In genomic region chr11:50161578-50162304, GRCm38 (mm10) we compare ENCODE assay signal across 9 mouse cellular contexts. TPM values are rescaled to one million over a fixed set of nuclear protein-coding genes. Genes with fewer than 3 reads are reported as not detected.
DNase-seq lines count a peak whose midpoint lies in the region; ATAC-seq and TF ChIP-seq lines count a peak whose summit lies in the region.
"Had no signal": no experiment of that assay in that cellular context is flagged by ENCODE, and none has a peak within 500 bp of the region (broad histone marks: within the 10 kb centered on the region; RNA-seq: fewer than 3 reads in every experiment).

No protein-coding gene starts in this region.

- TF ChIP-seq POLR2A in bone marrow macrophage, adult 2 months (IDR thresholded peaks at IDR 0.05; ENCODE audit: borderline replicate concordance, low read depth, low read length) = no peak
- no peak for TF ChIP-seq POLR2A in limb, embryonic 14.5 days (IDR thresholded peaks at IDR 0.05; ENCODE audit: borderline replicate concordance, extremely low read depth, insufficient read depth, insufficient read length)

- peak; percentile 85 for ATAC-seq in erythroblast, adult 5-6 weeks (replicated peaks; ENCODE audit: low FRiP score, poor library complexity, severe bottlenecking)
- peak; percentile 48; the same call in 1 of the 2 replicates for ATAC-seq in hindbrain, embryonic 12.5 days (ENCODE audit: low FRiP score)
- no peak for ATAC-seq in limb, embryonic 14.5 days (ENCODE audit: low FRiP score, low read depth)
- no peak for ATAC-seq in midbrain, embryonic 14.5 days (ENCODE audit: low FRiP score, low TSS enrichment)

- no peaks in the 10 kb centered on the region for H3K9me3 ChIP-seq in hindbrain, embryonic 12.5 days (replicated peaks)
- H3K9me3 ChIP-seq in limb, embryonic 14.5 days (ENCODE audit: control insufficient read depth, low read length) = no peaks in the 10 kb centered on the region
- no peaks in the 10 kb centered on the region for H3K9me3 ChIP-seq in midbrain, embryonic 14.5 days (ENCODE audit: control insufficient read depth, low read length)
- H3K9me3 ChIP-seq: embryonic facial prominence, embryonic 13.5 days had no signal

- peak; percentile 74 for TF ChIP-seq CTCF in bone marrow macrophage, adult 2 months (IDR thresholded peaks at IDR 0.05; ENCODE audit: low read depth, low read length)

- WGBS in hindbrain, embryonic 12.5 days = 62% methylated on average over 10 of the region's 10 CpGs
- WGBS in limb, embryonic 14.5 days = 72% methylated on average over 10 of the region's 10 CpGs
- 72% methylated on average over 10 of the region's 10 CpGs for WGBS in midbrain, embryonic 14.5 days

- intact Hi-C loops in left cerebral cortex, postnatal 14 days (cut with DNase I) = no loop called here
- intact Hi-C loops in left cerebral cortex, postnatal 36 days (cut with DNase I) = no loop called here

- peak; percentile 53 to 55 for DNase-seq in left cerebral cortex, postnatal 14 days (ENCODE audit: low spot score in 2 of 2)
- no peak for DNase-seq in left cerebral cortex, postnatal 36 days (ENCODE audit: low spot score in 2 of 2)
- DNase-seq in limb, embryonic 14.5 days (ENCODE audit: low spot score) = peak; percentile 49
- peak; percentile 80 for DNase-seq in midbrain, embryonic 14.5 days
- peak; percentile 25 to 59 for DNase-seq in spleen, postnatal 14 days (ENCODE audit: low spot score in 2 of 2)

- peaks cover 15% of the 10 kb centered on the region for H3K4me1 ChIP-seq in bone marrow macrophage, adult 2 months (ENCODE audit: control insufficient read depth, insufficient read depth, low read length)
- H3K4me1 ChIP-seq in hindbrain, embryonic 12.5 days = no peaks in the 10 kb centered on the region
- H3K4me1 ChIP-seq in limb, embryonic 14.5 days (ENCODE audit: control insufficient read depth, insufficient read depth, low read length) = no peaks in the 10 kb centered on the region
- H3K4me1 ChIP-seq in midbrain, embryonic 14.5 days (ENCODE audit: control insufficient read depth, insufficient read depth, low read length) = no peaks in the 10 kb centered on the region
- H3K4me1 ChIP-seq: embryonic facial prominence, embryonic 13.5 days had no signal

- H3K27ac ChIP-seq in bone marrow macrophage, adult 2 months (ENCODE audit: insufficient read depth, low read depth, low read length) = peak overlapping the region; percentile 47
- H3K27ac ChIP-seq in hindbrain, embryonic 12.5 days = no peak overlapping the region
- no peak overlapping the region for H3K27ac ChIP-seq in limb, embryonic 14.5 days (replicated peaks; ENCODE audit: low read depth, low read length)
- H3K27ac ChIP-seq in midbrain, embryonic 14.5 days (replicated peaks; ENCODE audit: low read depth, low read length) = no peak overlapping the region
- H3K27ac ChIP-seq: embryonic facial prominence, embryonic 13.5 days had no signal

- no peak overlapping the region for H3K9ac ChIP-seq in hindbrain, embryonic 12.5 days
- no peak overlapping the region for H3K9ac ChIP-seq in limb, embryonic 14.5 days (ENCODE audit: low read depth, low read length, severe bottlenecking)
- H3K9ac ChIP-seq in midbrain, embryonic 14.5 days (replicated peaks; ENCODE audit: low read length) = no peak overlapping the region
- H3K9ac ChIP-seq: embryonic facial prominence, embryonic 13.5 days had no signal

- no peak overlapping the region for H3K4me3 ChIP-seq in bone marrow macrophage, adult 2 months (ENCODE audit: insufficient read depth, low read length)
- no peak overlapping the region for H3K4me3 ChIP-seq in hindbrain, embryonic 12.5 days
- no peak overlapping the region for H3K4me3 ChIP-seq in limb, embryonic 14.5 days (replicated peaks; ENCODE audit: low read length)
- no peak overlapping the region for H3K4me3 ChIP-seq in midbrain, embryonic 14.5 days (replicated peaks; ENCODE audit: low read depth, low read length)
- H3K4me3 ChIP-seq: embryonic facial prominence, embryonic 13.5 days had no signal

- no peaks in the 10 kb centered on the region for H3K27me3 ChIP-seq in hindbrain, embryonic 12.5 days
- H3K27me3 ChIP-seq in limb, embryonic 14.5 days (ENCODE audit: control insufficient read depth, insufficient read depth, low read length) = no peaks in the 10 kb centered on the region
- no peaks in the 10 kb centered on the region for H3K27me3 ChIP-seq in midbrain, embryonic 14.5 days (ENCODE audit: control insufficient read depth, insufficient read depth, low read length)
- H3K27me3 ChIP-seq: embryonic facial prominence, embryonic 13.5 days had no signal

- peaks cover 74% of the 10 kb centered on the region for H3K36me3 ChIP-seq in hindbrain, embryonic 12.5 days
- peaks cover 92% of the 10 kb centered on the region for H3K36me3 ChIP-seq in limb, embryonic 14.5 days (ENCODE audit: control insufficient read depth, insufficient read depth, low read length)
- H3K36me3 ChIP-seq in midbrain, embryonic 14.5 days (ENCODE audit: control insufficient read depth, insufficient read depth, low read length) = peaks cover 86% of the 10 kb centered on the region

- H3K4me2 ChIP-seq in hindbrain, embryonic 12.5 days (replicated peaks) = no peak overlapping the region
- no peak overlapping the region for H3K4me2 ChIP-seq in limb, embryonic 14.5 days (replicated peaks; ENCODE audit: low read depth, low read length, severe bottlenecking)
- H3K4me2 ChIP-seq in midbrain, embryonic 14.5 days (ENCODE audit: low read length) = no peak overlapping the region
- H3K4me2 ChIP-seq: embryonic facial prominence, embryonic 13.5 days had no signal

RNA-seq across cellular contexts. Expression of gene Mrnip, which starts 12.5 kb away (rescaled TPM):
- 10 to 100 TPM; 15.1 to 18.1 TPM for total RNA-seq in left cerebral cortex, postnatal 14 days (2021)
- 10 to 100 TPM; 15.4 to 15.7 TPM for total RNA-seq in left cerebral cortex, postnatal 36 days (2021)
- 3.3 and 3.6 TPM in 2 replicates for polyA plus RNA-seq in bone marrow macrophage, adult 2 months (2012; ENCODE audit: insufficient read depth, insufficient read length, missing spikeins)
- total RNA-seq in erythroblast, adult 5-6 weeks (2015; ENCODE audit: low replicate concordance) = 6.7 and 9.8 TPM in 2 replicates
- 2.8 and 4.0 TPM in 2 replicates for total RNA-seq in erythroblast, adult 5-6 weeks (2017; ENCODE audit: low replicate concordance)
- 21.1 and 22.2 TPM in 2 replicates for polyA plus RNA-seq in hindbrain, embryonic 12.5 days (2016; fragmentation: Nextera tagmentation; extraction: Ambion mirVana)
- 17.6 and 18.0 TPM in 2 replicates for polyA plus RNA-seq in limb, embryonic 14.5 days (2012; rRNA removed)
- polyA plus RNA-seq in limb, embryonic 14.5 days (2014; fragmentation: Nextera tagmentation; extraction: Ambion mirVana) = 16.8 and 17.2 TPM in 2 replicates
- polyA plus RNA-seq in midbrain, embryonic 14.5 days (2014; fragmentation: Nextera tagmentation; extraction: Ambion mirVana) = 37.0 and 38.8 TPM in 2 replicates

RNA-seq across cellular contexts. Expression of gene Tbc1d9b, which starts 30.5 kb away (rescaled TPM):
- 100 to 1,000 TPM in 1 of 2 experiments, 10 to 100 TPM in 1; 90.3 to 103 TPM for total RNA-seq in left cerebral cortex, postnatal 14 days (2021)
- 100 to 1,000 TPM; 118 to 120 TPM for total RNA-seq in left cerebral cortex, postnatal 36 days (2021)
- polyA plus RNA-seq in bone marrow macrophage, adult 2 months (2012; ENCODE audit: insufficient read depth, insufficient read length, missing spikeins) = 54.8 and 68.9 TPM in 2 replicates
- total RNA-seq in erythroblast, adult 5-6 weeks (2015; ENCODE audit: low replicate concordance) = 6.1 and 12.5 TPM in 2 replicates
- total RNA-seq in erythroblast, adult 5-6 weeks (2017; ENCODE audit: low replicate concordance) = 15.9 and 30.5 TPM in 2 replicates
- polyA plus RNA-seq in hindbrain, embryonic 12.5 days (2016; fragmentation: Nextera tagmentation; extraction: Ambion mirVana) = 46.1 and 51.2 TPM in 2 replicates
- polyA plus RNA-seq in limb, embryonic 14.5 days (2012; rRNA removed) = 44.9 and 51.5 TPM in 2 replicates
- 45.2 and 50.5 TPM in 2 replicates for polyA plus RNA-seq in limb, embryonic 14.5 days (2014; fragmentation: Nextera tagmentation; extraction: Ambion mirVana)
- polyA plus RNA-seq in midbrain, embryonic 14.5 days (2014; fragmentation: Nextera tagmentation; extraction: Ambion mirVana) = 26.1 and 35.4 TPM in 2 replicates

RNA-seq across cellular contexts. Expression of gene Sqstm1, which starts 48.9 kb away (rescaled TPM):
- total RNA-seq in left cerebral cortex, postnatal 14 days (2021) = 100 to 1,000 TPM; 394 to 430 TPM
- total RNA-seq in left cerebral cortex, postnatal 36 days (2021) = 100 to 1,000 TPM; 460 to 526 TPM
- 560 and 577 TPM in 2 replicates for polyA plus RNA-seq in bone marrow macrophage, adult 2 months (2012; ENCODE audit: insufficient read depth, insufficient read length, missing spikeins)
- total RNA-seq in erythroblast, adult 5-6 weeks (2015; ENCODE audit: low replicate concordance) = 101 and 109 TPM in 2 replicates
- 596 and 621 TPM in 2 replicates for total RNA-seq in erythroblast, adult 5-6 weeks (2017; ENCODE audit: low replicate concordance)
- 231 and 234 TPM in 2 replicates for polyA plus RNA-seq in hindbrain, embryonic 12.5 days (2016; fragmentation: Nextera tagmentation; extraction: Ambion mirVana)
- 112 and 120 TPM in 2 replicates for polyA plus RNA-seq in limb, embryonic 14.5 days (2012; rRNA removed)
- polyA plus RNA-seq in limb, embryonic 14.5 days (2014; fragmentation: Nextera tagmentation; extraction: Ambion mirVana) = 214 and 227 TPM in 2 replicates
- polyA plus RNA-seq in midbrain, embryonic 14.5 days (2014; fragmentation: Nextera tagmentation; extraction: Ambion mirVana) = 293 and 312 TPM in 2 replicates

RNA-seq across cellular contexts. Expression of gene Mgat4b, which starts 48.9 kb away (rescaled TPM):
- 100 to 1,000 TPM in 1 of 2 experiments, 10 to 100 TPM in 1; 97.3 to 100 TPM for total RNA-seq in left cerebral cortex, postnatal 14 days (2021)
- 10 to 100 TPM; 64.9 to 80.2 TPM for total RNA-seq in left cerebral cortex, postnatal 36 days (2021)
- polyA plus RNA-seq in bone marrow macrophage, adult 2 months (2012; ENCODE audit: insufficient read depth, insufficient read length, missing spikeins) = 54.0 and 58.7 TPM in 2 replicates
- 7.1 and 7.7 TPM in 2 replicates for total RNA-seq in erythroblast, adult 5-6 weeks (2015; ENCODE audit: low replicate concordance)
- total RNA-seq in erythroblast, adult 5-6 weeks (2017; ENCODE audit: low replicate concordance) = 5.1 and 10.0 TPM in 2 replicates
- 45.1 and 52.8 TPM in 2 replicates for polyA plus RNA-seq in hindbrain, embryonic 12.5 days (2016; fragmentation: Nextera tagmentation; extraction: Ambion mirVana)
- polyA plus RNA-seq in limb, embryonic 14.5 days (2012; rRNA removed) = 34.5 and 45.3 TPM in 2 replicates
- polyA plus RNA-seq in limb, embryonic 14.5 days (2014; fragmentation: Nextera tagmentation; extraction: Ambion mirVana) = 21.1 and 23.6 TPM in 2 replicates
- 41.3 and 59.6 TPM in 2 replicates for polyA plus RNA-seq in midbrain, embryonic 14.5 days (2014; fragmentation: Nextera tagmentation; extraction: Ambion mirVana)

Comparison
In these comparisons a context has a peak if more than half of its experiments do, and no peak if none do; other contexts are left out.
1. DNase-seq: peak in left cerebral cortex, postnatal 14 days (2 of 2), limb, embryonic 14.5 days (single experiment), midbrain, embryonic 14.5 days (single experiment) and spleen, postnatal 14 days (2 of 2); none in left cerebral cortex, postnatal 36 days (0 of 2).
2. ATAC-seq: peak in erythroblast, adult 5-6 weeks (single experiment) and hindbrain, embryonic 12.5 days (single experiment); none in limb, embryonic 14.5 days (single experiment) and midbrain, embryonic 14.5 days (single experiment).